Mouse (Mus musculus) layer of hippocampus, postnatal 25 days (tissue): ENCODE measurements around the gene Eif5a2. TPM values are rescaled to one million over a fixed set of nuclear protein-coding genes. Genes with fewer than 3 reads are reported as not detected.

Experiments
- DNase-seq, 2 experiments: peaks; one replicate each; pipeline ENCODE4 v3.0.0; 2022; ENCODE audit warnings: mixed read lengths in 2 of 2, low spot score in 1 of 2; ENCODE audit errors: extremely low spot score in 1 of 2
- total RNA-seq, 2 experiments: library from RNA; stranded (reverse); gene quantifications; 2 replicates each; pipeline ENCODE4 v1.2.3; 2021

The Eif5a2 gene
- total RNA-seq, 2 experiments from 2014 or later = 26.7 to 27.3 TPM

- peak; percentile 92 to 94 for DNase-seq
These were observed 24.4 kb downstream of the Eif5a2 start, which contains the start of gene Rpl22l1 for GRCm38 (mm10) chr3:28805301-28806097. Gene Rpl22l1 (plus strand): TSS chr3:28805436.

GRCm38 (mm10) chr3:28808039-28808643 lies 27.1 kb downstream of the Eif5a2 start:
- no peak for DNase-seq

GRCm38 (mm10) chr3:28811441-28811840 lies 30.4 kb downstream of the Eif5a2 start:
- no peak for DNase-seq

GRCm38 (mm10) chr3:28814361-28814760 lies 33.3 kb downstream of the Eif5a2 start:
- DNase-seq = no peak

- no peak for DNase-seq
These were observed 35.0 kb downstream of the Eif5a2 start for GRCm38 (mm10) chr3:28816010-28816540.

- no peak for DNase-seq
These were observed 45.2 kb downstream of the Eif5a2 start for GRCm38 (mm10) chr3:28826272-28826671.

GRCm38 (mm10) chr3:28827605-28828004 lies 46.5 kb downstream of the Eif5a2 start:
- no peak for DNase-seq

GRCm38 (mm10) chr3:28829454-28829853 lies 48.4 kb downstream of the Eif5a2 start:
- no peak for DNase-seq

GRCm38 (mm10) chr3:28836796-28837371 lies 55.8 kb downstream of the Eif5a2 start:
- no peak for DNase-seq

- no peak for DNase-seq
These were observed 61.0 kb downstream of the Eif5a2 start for GRCm38 (mm10) chr3:28841886-28842649.

- no peak for DNase-seq
These were observed 62.2 kb downstream of the Eif5a2 start for GRCm38 (mm10) chr3:28843231-28843630.

GRCm38 (mm10) chr3:28847115-28847514 lies 66.0 kb downstream of the Eif5a2 start:
- DNase-seq = no peak

Other genes with a start within 250 kb of the Eif5a2 start
- gene Slc2a2, start 83.4 kb upstream of the Eif5a2 start, total RNA-seq = not detected
- gene Rpl22l1, start 24.2 kb downstream of the Eif5a2 start, total RNA-seq = 100 to 1,000 TPM; 175 to 209 TPM
- gene Gm1527, start 111.3 kb downstream of the Eif5a2 start, total RNA-seq = not detected